Comparison of ENCODE assay signal across 8 mouse cellular contexts in the genomic region with DNA sequence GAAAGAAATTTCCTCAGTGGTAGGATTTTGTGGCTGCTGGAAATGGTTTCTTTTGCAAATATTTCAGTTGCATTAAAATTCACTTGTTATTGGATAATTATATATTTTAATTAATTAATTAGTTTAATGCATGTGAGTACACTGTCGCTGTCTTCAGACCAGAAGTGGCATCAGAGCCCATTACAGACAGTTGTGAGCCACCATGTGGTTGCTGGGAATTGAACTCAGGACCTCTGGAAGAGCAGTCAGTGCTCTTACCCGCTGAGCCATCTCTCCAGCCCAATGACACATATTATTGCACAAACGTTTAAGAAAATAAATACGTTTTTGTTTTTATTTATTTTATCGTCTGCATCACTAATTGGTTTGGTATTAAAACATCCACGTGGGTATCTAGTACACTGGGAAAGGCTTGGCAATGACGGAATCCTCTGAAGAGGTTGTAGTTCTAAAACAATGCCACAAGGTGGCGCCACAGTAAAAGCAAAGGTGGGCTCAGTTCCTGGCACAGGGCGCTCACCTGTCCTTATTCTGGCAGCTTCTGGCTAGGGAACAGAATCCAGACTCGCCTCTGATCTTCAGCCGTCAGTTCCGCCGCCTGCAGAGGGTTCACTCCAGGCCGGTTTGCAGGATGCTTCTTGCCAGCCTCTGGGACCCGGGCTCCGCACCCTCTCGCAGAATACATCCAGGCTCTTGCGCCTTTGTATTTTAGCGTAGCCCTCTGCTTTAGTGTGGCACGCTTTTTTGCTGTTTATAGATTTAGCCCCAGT. TPM values are rescaled to one million over a fixed set of nuclear protein-coding genes. Genes with fewer than 3 reads are reported as not detected.
DNase-seq lines count a peak whose midpoint lies in the region; ATAC-seq and TF ChIP-seq lines count a peak whose summit lies in the region.

No protein-coding gene starts in this region.

- no peaks in the 10 kb centered on the region for H3K27me3 ChIP-seq in hindbrain, embryonic 16.5 days (replicated peaks; ENCODE audit: control insufficient read depth, insufficient read depth, low read length)

- H3K4me2 ChIP-seq in hindbrain, embryonic 16.5 days (ENCODE audit: low read length) = peak overlapping the region; percentile 97

- TF ChIP-seq CTCF in gastrocnemius, adult 2 months (IDR thresholded peaks at IDR 0.05) = peak; percentile 85

- peak; percentile 86 for ATAC-seq in hindbrain, embryonic 16.5 days

- peaks cover 4% of the 10 kb centered on the region; the same call in 1 of the 2 replicates for H3K4me1 ChIP-seq in hindbrain, embryonic 16.5 days (ENCODE audit: control insufficient read depth, insufficient read depth, low read depth, low read length)

- H3K4me3 ChIP-seq in gastrocnemius, adult 2 months = peak overlapping the region; percentile 68
- peak overlapping the region; percentile 52 for H3K4me3 ChIP-seq in hindbrain, embryonic 16.5 days (ENCODE audit: low read length)

- intact Hi-C loops in gastrocnemius, adult 2 months (cut with DNase I) = loop anchor here (2.0 to 5.0 kb wide), 2 partner anchors 348 to 410 kb away; no protein-coding TSS in a partner anchor

- H3K9ac ChIP-seq in hindbrain, embryonic 16.5 days (ENCODE audit: low read depth, low read length) = peak overlapping the region; percentile 82

- no peak overlapping the region for H3K27ac ChIP-seq in gastrocnemius, adult 2 months
- peak overlapping the region; percentile 92 for H3K27ac ChIP-seq in hindbrain, embryonic 16.5 days (ENCODE audit: low read depth, low read length)

- H3K36me3 ChIP-seq in hindbrain, embryonic 16.5 days (ENCODE audit: control insufficient read depth, insufficient read depth, low read length) = no peaks in the 10 kb centered on the region

- peak; percentile 63 for DNase-seq in adipocyte (ENCODE audit: low spot score)
- peak; percentile 81 to 86 for DNase-seq in cerebellum, postnatal 4 days (ENCODE audit: low spot score in 2 of 2)
- peak; percentile 80 for DNase-seq in gastrocnemius, adult 2 months
- peak; percentile 66 for DNase-seq in left cerebral cortex, adult 11 months (ENCODE audit: low spot score)
- DNase-seq in lung, postnatal 36 days = peak; percentile 81
- peak; percentile 69 for DNase-seq in retina, postnatal 7 days (ENCODE audit: low read depth, low spot score)
- DNase-seq in urinary bladder, postnatal 36 days (ENCODE audit: low spot score in 2 of 2) = peak; percentile 71 to 76

- 3% methylated on average over 20 of the region's 20 CpGs for WGBS in hindbrain, embryonic 16.5 days

- H3K9me3 ChIP-seq in hindbrain, embryonic 16.5 days (ENCODE audit: control insufficient read depth, low read length) = no peaks in the 10 kb centered on the region

RNA-seq across cellular contexts. Expression of gene Zap70, which starts 23.0 kb away (rescaled TPM):
- under 1 TPM in 1 of 2 experiments, not detected in 1; 0.84 TPM for total RNA-seq in gastrocnemius, adult 2 months (2021)
- 2.4 TPM in 2 replicates for polyA plus RNA-seq in hindbrain, embryonic 16.5 days (2015; fragmentation: Nextera tagmentation; extraction: Ambion mirVana)
